Mouse (Mus musculus): ENCODE measurements at regions not wholly inside any gene's neighbourhood (a gene's known extent, or its start where the extent isn't known, plus 50 kb on each side); places are given as distances from the start of the nearest gene placed in this dataset.

- DNase-seq: no peak
These were observed 58.6 kb upstream of the Grip1 start for GRCm38 (mm10) chr10:119395048-119395447.

- DNase-seq: no peak
These were observed 65.7 kb upstream of the Grip1 start for GRCm38 (mm10) chr10:119387924-119388323.

GRCm38 (mm10) chr10:119382257-119382656 is 71.4 kb upstream of the Grip1 start:
- DNase-seq: no peak

- no peak for DNase-seq
These were observed 85.1 kb upstream of the Grip1 start for GRCm38 (mm10) chr10:119368566-119368965.

- DNase-seq: no peak
These were observed 90.0 kb upstream of the Grip1 start for GRCm38 (mm10) chr10:119363616-119364015.

GRCm38 (mm10) chr10:119358730-119359292 is 94.8 kb upstream of the Grip1 start:
- peak; percentile 11 for DNase-seq

GRCm38 (mm10) chr10:119342317-119343114 is 102.7 kb upstream of the Cand1 start:
- DNase-seq: no peak

GRCm38 (mm10) chr10:119340323-119340722 is 100.5 kb upstream of the Cand1 start:
- DNase-seq: no peak

- DNase-seq: no peak
These were observed 87.1 kb upstream of the Cand1 start for GRCm38 (mm10) chr10:119326912-119327311.

- no peak for DNase-seq
These were observed 80.1 kb upstream of the Cand1 start for GRCm38 (mm10) chr10:119319953-119320352.

GRCm38 (mm10) chr10:119318416-119318815 is 78.6 kb upstream of the Cand1 start:
- peak; percentile 27 for DNase-seq

GRCm38 (mm10) chr10:119311578-119311977 is 71.7 kb upstream of the Cand1 start:
- no peak for DNase-seq

- no peak for DNase-seq
These were observed 55.9 kb upstream of the Cand1 start for GRCm38 (mm10) chr10:119295740-119296139.

- DNase-seq: no peak
These were observed 54.7 kb upstream of the Cand1 start for GRCm38 (mm10) chr10:119294454-119295149.

- no peak for DNase-seq
These were observed 53.5 kb upstream of the Cand1 start for GRCm38 (mm10) chr10:119293372-119293771.

Measured in right cerebral cortex, postnatal 25 days (tissue).